Mouse (Mus musculus) mesoderm, embryonic 11.5 days (tissue): ENCODE measurements at regions not wholly inside any gene's neighbourhood (a gene's known extent, or its start where the extent isn't known, plus 50 kb on each side); places are given as distances from the start of the nearest gene placed in this dataset.

Source experiments
- DNase-seq: peaks from one replicate; pipeline ENCODE4 v3.0.0-alpha.2; 2012; ENCODE audit warnings: low read depth, low spot score

DNA sequence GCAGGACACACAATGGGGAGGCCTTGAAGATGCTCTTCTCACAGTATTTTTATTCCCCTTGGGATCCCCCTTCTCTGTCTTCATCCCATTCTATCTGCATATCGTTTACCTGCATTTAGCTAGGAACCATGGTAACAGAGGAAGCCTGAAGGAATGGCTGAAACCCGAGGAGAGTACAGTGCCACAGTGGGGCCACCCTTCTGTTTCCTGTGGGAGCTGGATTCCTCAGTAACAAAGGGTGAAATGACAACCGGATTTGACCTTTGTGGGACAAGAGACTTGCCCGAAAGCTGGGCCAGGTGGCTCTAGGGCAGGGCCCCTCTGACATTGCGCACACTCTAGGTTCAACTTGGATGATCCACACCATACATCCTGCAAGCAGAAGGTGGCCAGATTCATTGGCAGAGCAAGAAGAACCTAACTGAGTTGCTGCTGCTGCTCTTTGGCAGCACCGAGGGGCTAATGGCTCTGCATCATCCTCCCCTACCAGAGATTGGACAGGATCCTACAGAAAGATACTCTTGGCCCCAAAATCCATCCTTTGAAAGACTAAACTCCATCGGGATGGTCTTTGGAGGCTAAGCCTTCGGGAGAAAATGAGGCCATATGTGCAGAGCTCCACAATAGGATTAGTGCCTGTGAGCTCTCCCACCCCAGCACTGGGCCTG lies 310.0 kb downstream of the Sox9 start:
- DNase-seq: no peak

DNA sequence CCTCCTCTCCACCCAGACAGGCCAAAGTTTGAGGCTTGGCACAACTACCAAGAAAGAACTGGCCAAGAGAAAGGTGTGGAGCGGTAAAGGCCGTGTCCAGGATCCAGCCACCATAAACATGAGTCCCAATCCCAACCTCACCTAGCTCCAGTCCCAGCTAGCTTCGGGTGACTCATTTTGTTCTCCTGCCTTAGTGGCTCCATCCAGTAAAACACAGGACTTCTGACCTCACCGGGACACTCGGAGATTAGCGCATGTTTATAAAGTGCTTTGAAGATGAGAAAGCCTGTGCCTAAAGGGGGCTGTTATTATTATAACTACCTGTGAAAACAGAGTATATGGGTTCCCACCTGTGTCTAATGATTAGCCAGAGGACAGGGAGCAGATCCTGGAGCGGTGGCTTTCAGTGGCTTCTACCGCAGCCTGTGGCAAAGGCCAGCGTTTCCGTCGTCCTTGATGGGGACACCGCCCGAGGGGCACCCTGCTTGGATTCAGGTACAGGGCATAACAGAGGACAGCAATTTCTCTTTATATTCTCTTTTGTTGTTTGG lies 311.9 kb downstream of the Sox9 start:
- no peak for DNase-seq

DNA sequence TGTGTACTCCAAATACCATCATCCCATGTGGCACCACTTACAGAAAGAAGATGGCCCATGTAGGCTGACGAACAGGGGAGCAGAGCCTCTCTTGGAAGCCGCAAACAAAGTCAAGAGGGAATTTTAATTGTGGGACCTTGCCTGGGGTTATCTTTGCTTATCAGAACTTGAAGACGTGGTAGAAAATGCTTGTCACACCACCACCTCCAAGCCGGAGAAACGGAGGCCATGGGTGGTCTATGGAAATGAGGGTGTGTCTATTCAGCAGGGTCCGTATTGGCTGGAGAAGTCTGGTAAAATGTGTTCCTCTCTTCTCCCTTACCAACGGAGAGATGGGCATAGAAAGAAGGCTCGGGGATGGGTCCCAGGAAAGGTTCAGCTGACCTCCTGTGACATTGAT lies 313.6 kb downstream of the Sox9 start:
- DNase-seq: no peak

DNA sequence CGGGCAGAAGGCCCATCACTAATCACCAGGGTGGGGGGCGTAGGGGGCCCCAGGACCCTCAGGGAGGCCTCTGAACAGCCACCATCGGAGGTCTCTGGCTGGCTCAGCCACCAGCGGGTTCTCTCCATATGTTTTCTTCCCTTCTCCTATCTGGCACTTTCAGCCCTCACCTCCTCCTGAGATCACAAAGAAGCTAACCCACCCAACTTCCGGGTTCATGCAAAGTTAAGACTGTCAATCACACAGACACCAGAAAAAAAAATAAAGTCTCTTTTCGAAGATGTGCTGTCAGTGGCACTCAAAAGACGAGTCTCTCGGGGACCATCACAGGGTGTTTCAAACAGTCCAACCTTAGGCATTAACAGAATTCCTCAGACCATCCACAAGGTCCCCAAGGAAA lies 314.2 kb downstream of the Sox9 start:
- no peak for DNase-seq

DNA sequence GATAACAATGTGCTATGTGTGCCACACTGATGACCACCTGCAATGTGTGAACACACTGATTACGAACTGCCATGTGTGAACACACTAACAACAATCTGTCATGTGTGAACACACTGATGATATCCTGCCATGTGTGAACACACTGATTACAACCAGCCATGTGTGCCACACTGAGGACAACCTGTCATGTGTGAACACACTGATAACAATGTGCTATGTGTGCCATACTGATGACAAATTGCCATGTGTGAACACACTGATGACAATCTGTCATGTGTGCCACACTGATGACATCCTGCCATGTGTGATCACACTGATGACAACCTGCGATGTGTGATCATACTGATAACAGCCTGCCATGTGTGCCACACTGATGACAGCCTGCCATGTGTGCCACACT lies 316.3 kb downstream of the Sox9 start:
- DNase-seq: no peak

DNA sequence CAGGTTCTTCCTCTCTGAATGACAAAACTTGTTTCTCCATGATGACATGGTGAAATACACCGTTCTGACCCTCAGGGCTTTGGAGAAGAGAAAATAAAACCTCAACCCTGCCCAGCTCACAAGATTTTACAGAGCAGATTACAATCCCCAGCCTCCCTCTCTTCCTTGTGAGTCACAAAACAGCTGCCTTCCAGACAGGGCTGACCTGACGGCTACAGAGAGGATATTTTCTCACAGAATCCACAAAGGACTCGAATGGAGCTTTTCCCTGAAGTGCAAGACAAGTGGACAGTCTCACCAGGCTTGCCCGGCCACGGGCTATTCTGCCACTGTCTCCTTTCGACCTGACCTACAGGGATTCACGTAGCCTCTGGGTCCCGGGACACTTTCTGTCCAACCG lies 318.8 kb downstream of the Sox9 start:
- DNase-seq: no peak

DNA sequence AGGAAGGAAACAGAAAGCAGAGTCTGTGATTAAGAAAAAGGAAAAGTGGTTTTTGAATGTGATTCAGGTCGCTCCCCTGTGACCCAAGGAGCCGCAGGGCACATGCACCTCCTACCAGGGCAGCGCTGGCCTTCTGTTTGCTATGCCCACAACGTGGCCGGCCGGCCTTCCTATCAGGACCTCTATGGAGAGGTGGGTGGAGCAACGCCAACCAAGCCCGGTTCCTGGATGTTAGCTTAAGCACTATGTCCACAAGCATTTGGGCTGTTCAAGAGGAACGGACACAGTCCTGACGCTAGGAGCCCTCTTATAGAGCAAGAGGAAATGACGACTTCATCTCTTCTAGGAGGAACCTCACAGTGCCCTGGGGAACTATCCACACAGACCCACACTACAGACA lies 319.5 kb downstream of the Sox9 start:
- DNase-seq: no peak

DNA sequence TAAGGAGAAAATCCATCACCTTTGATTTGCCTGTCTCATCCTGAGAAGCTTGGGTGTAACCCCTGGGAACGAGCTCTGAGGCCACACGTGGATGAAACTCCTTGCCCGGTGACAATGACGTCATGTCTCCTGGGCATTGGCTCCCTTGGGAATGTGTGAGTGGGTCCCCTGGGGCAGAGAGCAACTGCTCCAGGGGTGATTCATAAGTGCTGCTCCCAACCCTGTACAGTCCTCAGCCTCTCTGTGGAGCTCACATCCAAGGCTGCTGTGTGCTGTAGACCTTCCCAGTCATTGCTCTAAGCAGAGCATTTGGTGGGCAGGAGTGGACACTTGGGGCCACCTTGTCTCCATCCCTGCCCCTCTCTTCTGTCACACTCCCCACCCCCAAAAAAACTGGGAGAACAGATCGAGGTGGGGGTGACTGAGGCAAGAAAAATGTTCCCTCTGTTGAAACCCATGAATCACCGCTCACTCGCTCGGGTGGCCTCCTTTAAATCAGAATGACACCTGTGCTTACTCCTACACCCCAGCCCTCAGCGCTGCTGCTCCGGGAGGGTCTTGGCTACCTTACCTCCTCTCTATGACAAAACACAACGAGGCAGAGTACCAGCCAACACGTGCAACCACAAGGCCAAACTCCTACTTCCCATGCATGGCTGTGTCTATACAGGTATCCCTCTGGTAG lies 321.3 kb downstream of the Sox9 start:
- no peak for DNase-seq

DNA sequence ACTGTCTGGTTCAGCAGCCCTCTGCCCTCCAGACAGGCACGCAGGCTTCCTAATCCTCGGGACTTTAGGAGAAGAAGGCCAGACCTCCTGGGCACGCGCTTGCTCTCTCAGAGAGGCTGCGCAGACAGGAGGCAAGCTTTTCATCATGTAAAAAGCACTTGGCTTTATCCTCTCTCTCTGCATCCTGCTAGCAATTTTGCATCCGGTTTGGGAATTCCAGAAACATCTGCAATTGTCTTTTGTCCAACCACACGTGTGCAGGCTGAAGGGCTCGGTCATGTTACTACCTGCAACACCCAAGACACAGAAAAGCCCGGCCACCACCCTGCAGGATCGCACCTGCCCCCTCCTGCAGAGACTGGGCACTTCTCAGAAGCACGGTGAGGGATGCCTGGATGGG lies 323.3 kb downstream of the Sox9 start:
- no peak for DNase-seq

DNA sequence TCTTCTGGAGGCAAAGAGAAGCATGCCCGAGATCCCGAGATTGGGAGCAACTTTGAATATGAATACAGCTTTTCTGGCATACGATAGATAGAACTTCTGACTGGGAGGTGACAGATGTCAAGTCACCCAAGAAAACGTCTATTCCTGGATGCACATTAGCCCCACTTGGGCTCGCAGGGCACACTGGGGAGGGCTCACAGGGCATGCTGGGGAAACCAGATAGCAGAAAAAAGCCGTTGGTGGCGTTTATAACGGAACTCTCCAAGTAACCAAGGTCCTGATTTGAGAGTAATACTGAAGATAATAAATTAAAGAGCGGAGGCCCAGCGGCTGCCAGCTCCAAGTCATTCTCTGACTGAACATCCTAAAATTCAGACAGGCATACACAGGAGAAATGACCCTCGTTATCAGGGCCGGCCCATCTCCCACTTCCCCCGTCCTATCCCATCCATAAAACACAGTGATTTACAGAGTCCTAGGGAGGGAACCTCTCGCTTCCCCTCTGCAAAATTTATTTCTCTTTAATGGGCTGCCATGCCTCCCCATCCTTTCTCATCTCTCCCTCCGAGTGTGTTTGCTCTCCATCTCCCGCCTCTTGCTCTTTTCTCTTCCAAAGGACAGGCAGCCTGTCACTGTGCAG lies 325.3 kb downstream of the Sox9 start:
- DNase-seq: peak; percentile 44

DNA sequence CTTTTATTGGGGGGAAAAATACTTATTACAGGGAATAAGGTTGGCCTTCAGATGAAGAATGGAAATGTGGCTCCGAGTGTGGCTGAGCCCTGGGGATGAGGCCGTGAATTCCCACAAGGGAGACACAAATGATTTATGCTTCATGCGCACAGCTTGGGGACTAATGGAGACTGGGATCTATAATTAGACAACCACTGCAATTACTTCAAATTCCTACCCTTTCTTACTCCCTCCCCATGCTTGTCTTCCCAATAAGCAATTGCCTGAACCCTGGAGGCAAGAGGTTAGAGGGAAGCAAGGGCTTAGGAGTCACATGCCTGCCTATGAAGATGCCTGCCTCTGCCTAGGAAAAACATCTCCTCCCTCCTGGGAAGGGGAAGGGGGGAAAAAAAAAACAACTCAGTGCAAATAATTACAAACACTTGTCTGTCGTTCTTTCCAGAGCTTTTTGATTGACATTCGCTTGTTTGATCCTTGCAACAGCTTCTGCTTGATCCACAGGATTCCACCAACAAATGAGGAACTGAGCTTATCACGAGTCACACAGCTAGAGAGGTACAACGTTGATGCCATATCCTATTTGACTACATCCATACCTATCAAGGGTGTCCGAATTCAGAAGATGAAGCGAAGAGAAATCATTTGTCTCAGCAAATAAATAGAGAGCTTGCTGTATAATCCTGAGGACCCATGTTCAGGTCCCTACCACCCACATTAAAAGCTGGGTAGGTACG lies 326.1 kb downstream of the Sox9 start:
- peak; percentile 52 for DNase-seq

DNA sequence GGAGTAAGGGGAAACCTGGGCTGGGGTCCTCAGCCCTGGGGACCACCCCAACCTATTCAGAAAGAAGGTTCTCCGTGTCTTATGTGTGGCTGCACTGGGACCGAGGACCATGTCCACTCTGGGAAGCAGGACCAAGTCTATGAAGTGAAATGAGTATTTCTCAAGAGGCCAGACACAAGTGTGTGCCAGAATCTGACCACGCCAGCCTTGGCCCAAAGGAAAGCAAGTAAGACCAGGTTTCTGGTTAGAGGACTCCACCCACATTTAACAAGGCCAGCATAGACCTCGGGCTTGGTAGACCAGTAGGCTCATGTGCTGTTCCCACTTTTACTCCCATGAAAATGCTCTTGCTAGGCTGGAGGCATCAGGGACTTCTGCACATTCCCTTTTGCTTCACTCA lies 327.1 kb downstream of the Sox9 start:
- DNase-seq: no peak

DNA sequence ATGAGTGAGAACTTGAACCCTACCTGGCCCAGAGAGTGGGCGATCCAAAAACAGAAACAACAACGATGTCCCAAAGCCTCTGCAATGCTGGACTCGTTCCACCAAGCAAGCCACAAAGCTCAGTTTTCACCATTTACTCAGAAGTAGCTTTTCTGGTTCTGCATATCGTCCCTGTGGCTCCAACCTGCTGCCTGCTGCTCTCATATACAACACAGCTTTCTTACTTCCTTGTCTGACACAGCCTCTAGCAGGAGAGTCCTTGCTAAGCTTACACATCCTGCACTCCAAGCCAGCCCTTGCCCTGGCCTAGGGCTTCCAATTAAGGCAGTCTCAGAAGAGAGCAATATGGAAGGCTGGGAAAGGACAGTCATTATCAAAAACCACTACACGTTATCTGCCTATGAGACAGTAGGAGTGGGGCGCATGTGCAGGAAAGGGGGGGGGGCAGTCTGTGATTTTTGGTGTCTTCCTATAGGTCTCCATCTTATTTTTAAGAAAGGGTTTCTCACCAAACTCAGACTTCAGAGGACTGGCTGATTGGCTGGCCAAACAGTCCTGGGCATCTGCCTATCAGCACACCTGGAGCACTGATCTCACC lies 331.3 kb downstream of the Sox9 start:
- DNase-seq: no peak

DNA sequence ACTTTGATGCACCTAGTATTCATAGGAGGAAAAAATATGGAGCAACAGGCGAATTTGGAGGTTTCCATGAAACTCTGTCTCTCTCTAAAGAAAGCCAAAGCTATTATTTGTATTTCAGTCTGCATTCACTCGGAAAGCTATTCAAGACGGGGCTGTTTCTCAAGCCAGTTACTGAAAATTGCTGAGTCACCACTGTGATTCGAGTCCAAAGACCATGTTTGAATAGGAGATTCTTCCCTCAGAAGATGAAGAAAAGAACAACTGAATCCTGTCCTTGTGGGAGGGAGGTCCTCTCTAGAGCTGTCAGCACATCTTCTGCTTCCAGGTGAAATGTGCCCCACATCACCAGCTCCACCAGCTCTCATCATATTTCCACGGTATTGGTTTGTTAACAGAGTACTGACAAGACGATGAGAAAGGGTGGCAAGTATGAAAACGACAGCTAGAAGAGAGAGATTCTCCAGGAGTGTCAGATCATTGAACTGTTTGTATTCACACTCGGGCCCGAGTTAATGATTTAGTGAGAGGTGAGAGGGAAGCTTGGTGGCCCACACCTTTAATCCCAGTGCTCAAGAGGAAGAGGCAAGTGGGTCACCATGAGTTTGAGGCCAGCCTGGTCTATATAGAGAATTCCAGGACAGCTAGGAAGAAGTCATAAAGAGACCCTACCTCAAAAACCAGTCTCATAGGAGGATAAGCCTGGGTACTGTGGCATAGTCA lies 335.3 kb downstream of the Sox9 start:
- no peak for DNase-seq

DNA sequence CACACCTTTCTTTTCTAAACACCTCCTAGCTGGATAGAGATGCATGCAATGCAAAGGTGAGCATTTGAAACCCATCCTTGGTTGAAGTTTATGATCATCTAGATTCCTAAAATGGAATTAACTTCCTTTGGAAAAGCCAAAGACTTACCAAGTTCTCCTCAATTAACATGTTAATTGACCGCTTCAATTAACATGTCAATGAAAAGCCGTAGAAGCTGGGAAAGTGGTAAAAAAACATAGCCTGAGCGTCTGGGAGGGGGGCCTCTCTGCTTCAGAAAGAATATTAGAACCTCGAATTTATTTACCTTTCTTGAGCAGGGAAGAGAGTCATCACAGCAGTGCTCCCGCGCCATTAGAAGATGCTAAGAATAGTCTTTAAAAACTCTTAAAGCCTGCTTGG lies 338.5 kb downstream of the Sox9 start:
- no peak for DNase-seq

DNA sequence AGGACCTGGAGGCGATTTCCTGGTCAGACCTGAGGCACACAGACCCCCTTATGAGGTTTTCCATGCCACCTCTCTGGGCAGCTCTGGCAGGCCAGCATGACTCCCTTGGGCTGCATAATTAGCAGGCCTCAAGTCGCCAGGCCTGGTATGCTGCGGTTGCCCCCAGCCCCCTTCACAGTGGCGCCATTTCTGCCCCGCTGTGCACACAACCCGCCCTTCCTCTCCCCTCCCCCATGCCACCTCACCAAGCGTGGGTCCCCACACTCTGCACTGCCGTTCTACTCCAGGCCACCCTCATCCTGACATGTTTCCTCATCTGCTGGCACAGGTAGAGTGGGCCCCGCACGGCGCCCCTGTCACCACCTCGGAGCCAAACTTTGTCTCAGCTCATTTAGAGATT lies 339.3 kb downstream of the Sox9 start:
- no peak for DNase-seq

DNA sequence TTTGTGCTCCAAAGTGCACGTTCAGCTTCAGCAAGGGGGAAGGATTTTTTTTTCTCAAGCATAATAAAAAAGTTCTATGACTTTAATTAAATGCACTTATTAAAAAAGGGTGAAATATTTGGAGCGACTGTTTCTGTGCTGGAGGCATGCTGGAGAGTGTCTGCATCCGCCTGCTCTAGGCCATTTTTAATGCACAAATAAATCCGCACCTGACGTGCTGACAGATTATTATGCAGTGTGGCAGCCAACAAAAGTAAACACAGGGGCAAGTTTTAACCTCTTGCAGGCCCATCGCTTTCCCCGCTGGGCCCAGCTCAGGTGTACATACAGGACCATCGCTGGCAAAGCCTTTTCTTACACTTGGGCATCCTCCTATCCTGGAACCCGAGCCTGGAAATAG lies 340.1 kb downstream of the Sox9 start:
- no peak for DNase-seq

DNA sequence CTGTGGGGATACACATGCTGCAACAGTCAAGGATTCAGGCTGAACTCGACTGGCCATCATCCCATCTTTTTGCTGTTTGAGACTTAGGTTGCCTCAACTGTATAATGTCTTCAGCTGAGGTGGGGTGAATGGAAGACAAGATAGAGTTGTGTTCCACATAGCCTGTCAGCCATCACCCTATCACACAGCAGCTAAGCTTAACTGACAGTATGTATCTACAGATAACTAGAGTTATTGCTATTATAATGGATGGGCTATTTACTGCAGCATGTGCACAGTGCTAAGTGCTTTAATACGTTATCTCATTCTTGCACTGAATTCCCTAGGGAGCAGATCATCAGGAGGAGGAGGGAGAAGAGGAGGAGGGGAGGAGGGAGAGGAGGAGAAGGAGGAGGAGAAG lies 340.9 kb downstream of the Sox9 start:
- DNase-seq: no peak

DNA sequence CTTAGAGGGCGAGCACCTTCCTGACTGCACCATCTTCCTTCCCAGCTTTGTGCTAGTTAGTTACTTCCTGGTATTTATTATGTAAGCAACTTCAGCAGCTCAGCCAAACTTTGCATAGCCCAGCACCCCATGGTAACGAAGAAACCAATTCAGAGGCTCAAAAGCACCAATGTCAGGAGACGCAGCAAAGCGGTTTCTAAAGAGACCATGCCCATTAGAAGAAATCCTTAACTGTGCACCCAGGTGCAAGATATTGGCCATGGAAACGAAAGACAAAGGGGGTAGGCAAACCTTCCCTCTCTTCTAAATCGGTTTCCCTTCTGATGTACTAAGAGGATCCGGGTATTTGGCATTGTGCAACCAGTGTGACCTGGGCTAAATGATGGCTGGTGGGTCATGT lies 343.8 kb downstream of the Sox9 start:
- no peak for DNase-seq

DNA sequence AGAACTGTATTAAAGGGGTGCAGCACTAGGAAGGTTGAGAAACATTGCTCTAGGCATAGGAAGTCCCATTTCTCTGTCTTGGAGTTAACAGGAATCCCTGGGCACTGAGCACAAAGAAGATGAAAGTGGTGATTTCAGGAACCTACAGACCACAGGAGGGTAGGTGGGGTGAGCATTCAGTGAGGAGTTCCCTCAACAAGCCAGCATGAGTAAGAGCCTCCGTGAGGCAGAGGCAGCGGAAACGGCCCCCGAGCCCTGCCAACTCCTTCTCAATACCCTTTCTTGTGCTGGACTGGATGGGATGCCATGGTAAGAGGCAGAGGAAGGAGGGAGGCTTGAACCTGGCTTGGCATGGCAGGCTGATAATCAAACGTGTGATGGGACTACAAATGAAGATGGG lies 347.2 kb downstream of the Sox9 start:
- no peak for DNase-seq

DNA sequence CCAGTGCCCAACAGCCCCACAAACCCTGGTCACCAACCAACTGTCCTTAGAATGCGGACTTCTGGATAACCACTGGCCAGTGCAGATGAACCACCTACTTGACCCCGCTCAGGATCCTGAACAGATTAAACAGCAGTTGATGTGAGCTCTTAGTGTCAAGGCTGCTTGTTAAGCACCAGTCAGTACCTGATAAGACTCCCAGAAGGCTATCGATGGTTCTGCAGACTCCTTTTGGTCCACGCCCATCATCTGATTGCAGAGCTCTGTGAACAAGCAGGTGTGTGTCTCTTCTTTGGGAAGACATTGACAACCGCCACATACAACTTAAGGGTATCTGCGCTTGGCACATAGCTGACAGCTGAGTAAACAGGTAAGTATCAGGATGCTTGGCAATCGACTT lies 348.0 kb downstream of the Sox9 start:
- no peak for DNase-seq
